Mouse (Mus musculus) testis, postnatal 10 days (tissue): ENCODE measurements at regions not wholly inside any gene's neighbourhood (a gene's known extent, or its start where the extent isn't known, plus 50 kb on each side); places are given as distances from the start of the nearest gene placed in this dataset.
A peak's percentile ranks its signal among the peaks of the same experiment; 100 is the strongest.

Source experiments
- DNase-seq: peaks from one replicate; pipeline ENCODE4 v3.0.0; 2021; ENCODE audit warnings: low spot score

GRCm38 (mm10) chr8:127662776-127663499, 599.2 kb downstream of the Pard3 start:
- DNase-seq: no peak

- DNase-seq: peak; percentile 45
These were observed 602.9 kb downstream of the Pard3 start for GRCm38 (mm10) chr8:127666606-127667005.

DNA sequence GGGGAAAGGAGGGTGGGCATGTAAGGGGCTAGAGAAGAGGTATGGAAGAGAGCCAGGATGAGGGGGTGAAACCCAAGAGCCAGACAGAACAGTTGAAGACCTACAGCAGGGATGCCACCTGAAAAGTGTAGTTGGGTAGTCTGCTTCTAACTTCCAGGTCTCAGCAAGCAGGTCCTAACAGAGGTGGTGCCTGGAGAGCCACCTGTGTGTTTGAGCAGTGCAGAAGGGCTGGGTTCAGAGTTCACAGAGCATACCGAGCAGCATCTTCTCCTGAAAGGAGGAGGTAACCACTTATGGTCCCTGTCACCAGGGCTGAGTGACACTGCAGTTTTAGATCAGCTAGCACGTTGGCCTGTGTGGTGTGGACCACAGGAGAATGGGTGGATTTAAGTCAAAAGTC, 605.3 kb downstream of the Pard3 start:
- no peak for DNase-seq

GRCm38 (mm10) chr8:127674063-127674462, 610.4 kb downstream of the Pard3 start:
- DNase-seq: no peak

- DNase-seq: no peak
These were observed 611.7 kb downstream of the Pard3 start for GRCm38 (mm10) chr8:127675377-127675776.

- no peak for DNase-seq
These were observed 616.5 kb downstream of the Pard3 start for GRCm38 (mm10) chr8:127680205-127680604.

GRCm38 (mm10) chr8:127684213-127684612, 620.5 kb downstream of the Pard3 start:
- DNase-seq: no peak

DNA sequence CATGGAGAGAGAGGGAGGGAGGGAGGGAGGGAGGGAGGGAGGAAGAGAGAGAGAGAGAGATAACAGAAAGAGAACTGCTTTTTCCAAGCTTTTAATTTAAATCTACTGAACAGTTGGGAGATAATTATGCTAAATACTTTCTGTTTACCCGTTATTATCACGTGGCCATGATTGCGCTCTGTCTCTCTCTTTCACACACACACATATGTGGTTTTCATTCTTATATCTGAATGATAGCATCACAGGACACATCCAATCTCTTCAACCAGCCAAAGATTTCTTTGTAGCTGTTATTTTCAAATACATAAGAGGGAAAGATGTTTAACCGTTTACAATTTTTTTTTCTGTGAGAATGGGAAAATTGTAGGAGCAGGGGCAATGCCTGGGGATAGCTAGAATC, 627.1 kb downstream of the Pard3 start:
- DNase-seq: no peak

DNA sequence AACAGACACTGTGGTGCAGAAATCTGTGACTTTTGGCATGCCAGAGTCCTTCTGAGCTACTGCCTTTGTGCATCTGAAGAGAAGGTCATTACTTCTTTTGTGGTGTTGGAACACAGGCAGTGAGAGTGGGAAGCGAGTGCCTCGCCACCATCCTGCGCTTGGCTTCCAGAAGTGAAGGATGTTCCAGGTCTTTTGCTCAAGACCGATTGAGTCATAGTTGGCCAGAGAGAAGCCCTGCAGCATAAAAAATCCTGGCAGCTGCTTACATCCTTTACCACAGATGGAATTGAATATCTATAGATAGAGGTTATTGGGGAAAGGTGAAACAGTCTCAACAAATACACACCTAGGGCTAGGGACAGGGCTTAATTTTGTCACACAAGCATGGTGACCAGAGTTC, 634.7 kb downstream of the Pard3 start:
- no peak for DNase-seq

- no peak for DNase-seq
These were observed 640.7 kb downstream of the Pard3 start for GRCm38 (mm10) chr8:127704406-127704805.

DNA sequence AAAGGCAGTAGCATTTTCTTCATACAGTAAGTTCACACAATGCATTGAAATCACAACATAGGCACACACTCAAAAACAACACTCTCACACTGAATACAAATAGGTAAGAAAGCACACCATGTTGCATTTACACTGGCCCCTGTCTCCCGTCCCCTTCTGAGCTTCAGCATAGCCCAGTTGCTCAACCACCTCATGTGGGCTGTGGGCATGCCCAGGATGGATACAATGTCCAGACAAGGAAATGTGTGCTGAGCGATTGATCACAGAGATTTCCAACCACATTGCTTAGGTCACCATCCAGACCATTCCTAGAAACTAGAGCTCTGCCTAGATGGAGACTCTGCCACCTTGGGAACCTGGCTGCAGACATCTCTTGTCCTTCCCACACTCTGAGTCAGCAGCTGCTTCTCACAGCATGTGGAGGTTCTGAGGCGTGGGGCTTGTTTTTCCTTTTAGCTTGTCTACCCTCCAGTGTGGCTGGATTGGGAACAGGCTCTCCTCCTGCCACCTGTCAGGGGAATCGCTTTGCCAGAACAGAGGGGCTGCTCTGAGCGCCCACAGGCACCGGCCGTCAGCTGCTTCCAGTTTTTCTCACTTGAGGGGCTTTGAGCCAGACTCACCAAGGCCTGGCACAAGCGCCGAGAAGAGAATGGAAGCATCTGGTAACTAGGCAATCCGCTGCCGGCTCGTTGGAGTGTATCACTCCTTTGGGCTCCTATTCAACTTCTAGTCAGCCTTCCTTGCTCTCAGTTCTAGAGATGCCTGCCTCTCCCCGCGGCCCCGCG, 642.5 kb downstream of the Pard3 start:
- DNase-seq: peak; percentile 42

GRCm38 (mm10) chr8:127709439-127709838, 645.7 kb downstream of the Pard3 start:
- DNase-seq: no peak

DNA sequence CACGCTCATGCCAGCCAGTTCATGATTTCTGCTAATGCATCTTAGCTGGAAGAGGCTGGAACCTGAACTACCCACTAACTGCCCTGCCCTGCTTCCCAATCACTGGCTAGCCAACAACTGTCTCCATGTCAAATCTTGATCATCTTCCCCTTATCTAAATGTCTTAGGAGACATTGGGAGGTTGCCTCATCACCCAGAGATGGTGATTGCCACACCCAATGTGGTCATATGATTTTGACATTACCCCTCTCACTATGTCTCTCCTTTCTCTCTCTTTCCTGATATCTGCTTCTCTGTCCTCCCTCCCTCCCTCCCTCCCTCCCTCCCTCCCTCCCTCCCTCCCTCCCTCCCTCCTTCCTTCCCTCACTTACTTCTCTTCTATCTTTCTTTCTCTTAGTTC, 643.3 kb upstream of the Nrp1 start:
- no peak for DNase-seq

DNA sequence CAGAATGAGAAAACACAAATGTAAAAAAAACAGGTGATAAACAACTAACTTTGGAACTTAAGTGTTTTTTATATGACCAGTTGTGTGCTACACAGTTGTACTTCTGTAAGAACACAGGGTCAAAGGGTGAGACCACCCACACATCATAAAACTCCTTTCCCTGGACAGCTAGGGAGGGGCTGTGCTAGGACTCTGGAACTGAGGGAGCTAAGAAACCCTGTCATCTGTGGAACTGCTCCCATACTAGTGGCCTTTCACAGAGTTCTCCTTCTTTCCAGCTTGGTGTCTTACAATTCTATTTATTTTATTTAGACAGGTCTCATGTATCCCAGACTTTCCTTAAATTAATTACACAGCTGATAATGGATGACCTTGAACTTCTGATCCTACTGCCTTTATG, 640.4 kb upstream of the Nrp1 start:
- peak; percentile 46 for DNase-seq

DNA sequence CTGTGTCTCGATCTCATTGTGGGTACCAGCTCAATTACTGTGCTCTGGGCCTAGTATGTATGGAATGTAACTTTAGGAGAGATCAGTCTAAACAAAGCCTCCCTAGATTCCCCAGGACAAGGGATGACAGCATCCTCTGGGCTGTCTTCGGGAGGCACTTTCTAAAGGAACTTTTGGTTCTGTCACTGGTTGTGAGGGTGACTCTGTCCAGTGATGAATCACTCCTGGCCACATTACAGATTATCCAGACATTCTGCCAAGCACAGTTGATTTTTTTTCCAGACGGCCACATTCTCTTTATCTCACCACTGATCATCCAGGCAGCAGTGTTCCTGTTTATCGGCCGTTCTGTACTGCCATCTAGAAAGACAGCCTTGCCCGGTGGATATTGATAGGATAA, 638.5 kb upstream of the Nrp1 start:
- DNase-seq: no peak

DNA sequence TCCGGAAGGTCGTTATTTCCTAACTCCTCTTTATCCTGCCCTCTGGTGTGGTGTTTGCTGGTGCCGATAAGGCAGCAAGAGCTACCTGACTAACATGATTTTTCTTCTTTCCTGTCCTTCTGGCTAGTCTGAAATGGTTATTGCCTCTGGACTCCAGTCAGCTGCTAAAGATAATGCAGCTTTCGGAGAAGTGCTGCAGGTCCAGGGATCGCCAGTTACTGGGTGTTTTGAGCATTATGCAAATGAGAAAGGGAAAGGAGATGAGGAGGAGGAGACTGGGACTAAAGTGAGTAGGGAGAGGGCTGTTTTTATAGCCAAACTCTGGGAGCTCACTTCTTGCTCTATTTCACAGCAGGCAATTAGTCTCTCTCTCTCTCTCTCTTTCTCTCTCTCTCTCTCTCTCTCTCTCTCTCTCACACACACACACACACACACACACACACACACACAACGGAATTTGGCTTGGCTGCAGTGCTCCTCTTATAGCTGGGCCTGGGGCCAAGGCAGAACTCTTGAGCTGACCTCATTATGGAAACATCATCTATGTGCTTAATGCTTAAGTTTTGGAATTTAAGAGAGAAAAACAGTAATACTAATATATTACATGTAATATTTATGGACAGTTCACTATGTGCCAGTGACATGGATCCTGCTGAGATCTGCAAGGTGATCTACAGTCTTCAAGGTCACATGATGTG, 637.7 kb upstream of the Nrp1 start:
- no peak for DNase-seq

- no peak for DNase-seq
These were observed 636.8 kb upstream of the Nrp1 start for GRCm38 (mm10) chr8:127721624-127722023.

DNA sequence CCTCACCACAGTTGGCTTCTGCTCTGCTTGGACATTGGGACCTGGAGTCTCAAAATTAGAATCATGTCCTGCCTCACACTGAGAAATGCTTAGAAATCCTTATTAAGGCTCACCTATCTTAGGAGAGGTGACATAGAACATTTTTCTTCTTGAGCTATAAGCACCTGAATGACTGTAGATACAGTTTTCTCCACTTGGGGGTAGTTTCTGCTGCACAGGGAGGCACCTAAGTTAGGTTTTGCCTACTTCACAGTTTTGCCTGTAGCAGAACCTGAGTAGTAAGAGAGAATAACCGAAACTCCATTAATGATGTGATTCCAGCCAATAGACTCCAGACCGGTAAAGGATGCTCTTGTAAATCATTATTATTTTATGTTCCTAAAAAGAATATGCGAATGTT, 624.3 kb upstream of the Nrp1 start:
- no peak for DNase-seq

- no peak for DNase-seq
These were observed 616.2 kb upstream of the Nrp1 start for GRCm38 (mm10) chr8:127742236-127742635.

DNA sequence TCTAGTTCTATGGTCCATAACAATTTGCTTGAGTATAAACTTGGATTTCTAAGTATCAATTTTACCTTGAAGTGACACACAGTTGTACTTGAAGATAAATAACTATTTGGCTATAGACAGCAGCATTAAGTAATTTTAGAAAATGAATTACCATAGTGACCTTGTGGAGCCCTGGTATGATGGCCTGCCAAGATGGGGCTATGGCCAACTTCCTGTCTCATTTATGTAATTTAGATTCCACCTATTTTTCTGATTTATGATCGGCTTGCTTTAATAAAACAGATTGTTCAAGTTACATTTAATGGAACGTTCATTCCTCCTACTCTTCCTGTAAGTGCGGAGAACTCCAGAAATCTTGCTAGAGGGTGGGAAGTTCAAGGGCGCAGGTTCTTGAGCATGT, 613.2 kb upstream of the Nrp1 start:
- no peak for DNase-seq

DNA sequence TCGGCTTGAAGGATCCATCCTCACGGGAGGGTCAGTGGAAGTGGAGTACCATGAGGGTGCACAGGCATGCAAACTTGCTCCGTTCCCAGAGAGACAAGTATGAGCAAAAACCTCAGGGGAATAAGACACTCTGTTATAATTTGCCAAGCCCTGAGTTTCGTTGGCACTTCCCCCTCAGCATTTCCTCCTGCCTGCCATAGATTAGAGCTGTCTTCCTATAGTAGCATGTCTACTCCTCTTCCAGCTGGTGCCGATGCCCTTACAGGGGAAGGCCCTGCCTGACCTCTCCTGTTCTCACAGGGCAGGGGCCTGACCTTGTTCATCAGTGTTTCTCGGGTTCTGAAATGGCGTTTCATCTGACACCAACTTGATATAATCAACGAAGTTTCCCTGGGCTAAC, 611.9 kb upstream of the Nrp1 start:
- no peak for DNase-seq

GRCm38 (mm10) chr8:127752871-127753270, 605.5 kb upstream of the Nrp1 start:
- DNase-seq: no peak
